Mouse (Mus musculus) midbrain, embryonic 12.5 days (tissue): Measurements from ENCODE around the gene Gria1. TPM values are rescaled to one million over a fixed set of nuclear protein-coding genes. Genes with fewer than 3 reads are reported as not detected.

ENCODE experiments used
- ATAC-seq: fragments of 200-750 bp; cut with Nextera tagmentation; 2 replicates; pipeline ENCODE4 v1.8.0; 2017; ENCODE audit warnings: low read depth, moderate TSS enrichment, moderate library complexity; ENCODE audit not compliant: low FRiP score
- H3K27ac ChIP-seq: fragments of 300-500 bp; sonication (generic); replicated peaks from 2 replicates; pipeline ENCODE4 v1.5.1; 2016; ENCODE audit warnings: mild to moderate bottlenecking
- H3K27me3 ChIP-seq: fragments of 300-500 bp; sonication (generic); 2 replicates; pipeline ENCODE4 v1.6.1; 2016; ENCODE audit warnings: mild to moderate bottlenecking
- H3K36me3 ChIP-seq: fragments of 300-500 bp; sonication (generic); 2 replicates; pipeline ENCODE4 v1.6.1; 2016
- H3K4me1 ChIP-seq: fragments of 300-500 bp; sonication (generic); 2 replicates; pipeline ENCODE4 v1.6.1; 2016
- H3K4me2 ChIP-seq: fragments of 300-500 bp; sonication (generic); replicated peaks from 2 replicates; pipeline ENCODE4 v1.6.1; 2016; ENCODE audit warnings: mild to moderate bottlenecking, moderate library complexity
- H3K4me3 ChIP-seq: fragments of 300-500 bp; sonication (generic); 2 replicates; pipeline ENCODE4 v1.5.1; 2016; ENCODE audit warnings: mild to moderate bottlenecking
- H3K9ac ChIP-seq: fragments of 300-500 bp; sonication (generic); replicated peaks from 2 replicates; pipeline ENCODE4 v1.6.1; 2016; ENCODE audit warnings: mild to moderate bottlenecking, moderate library complexity
- H3K9me3 ChIP-seq: fragments of 300-500 bp; sonication (generic); 2 replicates; pipeline ENCODE4 v1.6.1; 2016; ENCODE audit warnings: mild to moderate bottlenecking
- WGBS: fragments of 180-500 bp; shearing (Covaris S2); methylation state at CpG from one replicate; pipeline ENCODE4 v1.1.7; 2016; 5-methylcytosine and 5-hydroxymethylcytosine counted together
- polyA plus RNA-seq: library from polyadenylated mRNA; unstranded; fragments of >200 nt; fragmentation: Nextera tagmentation; extraction: Ambion mirVana; gene quantifications from 2 replicates; pipeline ENCODE4 v1.2.1, GENCODE M21; 2016

Gria1 gene
- polyA plus RNA-seq, 1 experiment from 2014 or later, result 8.3 TPM

DNA sequence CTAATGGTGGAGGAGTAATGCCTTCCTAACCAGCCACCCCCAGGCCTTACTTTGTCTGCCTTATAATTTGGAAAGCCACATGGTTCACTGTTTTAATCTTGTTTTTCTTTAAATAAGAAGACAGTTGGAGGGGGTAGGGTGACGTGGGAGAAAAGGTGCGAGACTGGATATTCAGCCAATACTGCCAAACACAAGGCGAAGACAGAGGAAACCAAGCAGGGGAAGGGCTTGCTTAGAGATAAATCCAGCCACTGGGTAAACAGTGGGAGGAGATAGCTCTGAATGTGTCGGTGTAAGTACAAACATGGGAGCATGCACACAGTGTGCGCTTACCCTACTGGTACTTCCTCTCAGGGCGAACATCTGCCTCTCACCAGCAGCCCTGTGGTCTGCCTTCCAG, 233.4 kb downstream of the Gria1 start:
- Histone ChIP-seq H3K36me3 (no peaks in the 10 kb centered on the region), H3K4me3 (no peak overlapping the region), H3K27me3 (no peaks in the 10 kb centered on the region), H3K9me3 (no peaks in the 10 kb centered on the region), H3K27ac (no peak overlapping the region), H3K9ac (no peak overlapping the region), H3K4me2 (no peak overlapping the region), H3K4me1 (peaks cover 5% of the 10 kb centered on the region; the same call in 1 of the 2 replicates)
- no peak for ATAC-seq
- 83% methylated on average over 6 of the region's 6 CpGs for WGBS

DNA sequence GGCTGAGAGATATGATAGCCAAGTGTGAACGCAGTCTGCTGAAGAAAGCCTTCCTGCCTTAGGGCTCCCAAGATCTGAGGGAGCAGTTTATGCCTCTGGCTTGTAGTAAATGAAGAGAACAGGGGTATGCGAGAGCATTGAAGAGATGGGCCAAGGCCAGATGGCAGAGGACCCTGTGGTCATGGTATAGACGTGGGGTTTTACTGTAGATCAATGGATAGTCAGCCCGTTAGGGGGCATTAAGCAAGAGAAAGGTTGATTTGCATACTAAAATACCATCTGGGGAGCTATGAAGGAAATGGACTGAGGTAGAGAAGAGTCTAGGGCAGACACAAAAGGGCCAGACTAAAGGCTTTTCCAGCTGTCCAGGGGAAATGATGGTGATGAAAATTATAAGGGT, 237.7 kb downstream of the Gria1 start:
- no peaks in the 10 kb centered on the region for H3K27me3 ChIP-seq
- no peak overlapping the region for H3K4me3 ChIP-seq
- no peak overlapping the region for H3K9ac ChIP-seq
- H3K9me3 ChIP-seq, result no peaks in the 10 kb centered on the region
- ATAC-seq, result no peak
- no peaks in the 10 kb centered on the region for H3K36me3 ChIP-seq
- no peak overlapping the region for H3K4me2 ChIP-seq
- 74% methylated on average over 4 of the region's 4 CpGs for WGBS
- H3K27ac ChIP-seq, result no peak overlapping the region
- no peaks in the 10 kb centered on the region for H3K4me1 ChIP-seq

GRCm38 (mm10) chr11:57250129-57250528, 238.9 kb downstream of the Gria1 start:
- no peak for ATAC-seq
- H3K36me3 ChIP-seq, result no peaks in the 10 kb centered on the region
- WGBS, result 81% methylated on average over 7 of the region's 7 CpGs
- H3K9ac ChIP-seq, result no peak overlapping the region
- no peaks in the 10 kb centered on the region for H3K4me1 ChIP-seq
- no peak overlapping the region for H3K27ac ChIP-seq
- H3K4me3 ChIP-seq, result no peak overlapping the region
- no peak overlapping the region for H3K4me2 ChIP-seq
- H3K27me3 ChIP-seq, result no peaks in the 10 kb centered on the region
- H3K9me3 ChIP-seq, result no peaks in the 10 kb centered on the region

GRCm38 (mm10) chr11:57271687-57272086, 260.5 kb downstream of the Gria1 start:
- Histone ChIP-seq H3K9me3 (no peaks in the 10 kb centered on the region), H3K27me3 (no peaks in the 10 kb centered on the region), H3K4me3 (no peak overlapping the region), H3K27ac (no peak overlapping the region), H3K4me1 (no peaks in the 10 kb centered on the region), H3K9ac (no peak overlapping the region), H3K4me2 (no peak overlapping the region), H3K36me3 (no peaks in the 10 kb centered on the region)
- ATAC-seq, result no peak
- WGBS, result 93% methylated on average over 8 of the region's 8 CpGs

DNA sequence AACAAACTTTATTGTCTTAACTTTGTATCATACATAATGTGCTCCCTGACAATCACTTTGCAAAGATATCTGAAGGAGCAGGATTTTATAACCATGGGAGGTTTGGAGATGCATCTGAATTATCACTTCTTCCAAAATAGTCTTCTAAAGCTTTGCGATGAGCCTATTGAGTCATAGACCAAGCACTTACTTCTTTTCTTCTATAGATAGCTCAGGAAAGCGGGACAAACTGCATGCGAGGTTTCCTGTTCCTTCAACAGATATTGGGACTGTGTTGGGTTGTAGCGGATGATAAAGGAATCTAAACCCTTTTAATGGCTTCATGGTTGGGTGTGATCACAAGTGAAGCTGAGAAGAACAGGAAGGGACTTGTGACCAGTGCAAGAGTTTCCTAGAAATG, 263.5 kb downstream of the Gria1 start:
- ATAC-seq, result no peak

DNA sequence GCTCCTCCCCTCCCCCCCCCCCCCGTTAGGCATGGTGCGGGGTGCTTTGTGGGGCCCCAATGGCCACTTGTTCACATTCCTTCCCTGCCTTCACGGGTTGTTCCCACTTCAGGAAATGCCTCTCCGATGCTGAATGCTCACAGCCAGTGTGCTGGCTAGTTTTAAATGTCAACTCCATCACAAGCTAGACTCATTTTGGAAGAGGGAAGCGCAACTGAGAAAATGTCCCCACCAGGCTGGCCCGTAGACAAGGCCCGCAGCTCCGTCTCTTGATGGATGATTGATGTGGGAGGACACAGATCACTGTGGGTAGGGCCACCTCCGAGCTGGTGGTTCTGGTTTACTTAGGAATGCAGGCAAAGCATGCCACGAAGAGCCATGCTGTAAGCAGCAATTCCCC, 266.9 kb downstream of the Gria1 start:
- WGBS, result 73% methylated on average over 10 of the region's 10 CpGs

More for the DNA sequence above, 263.5 kb downstream of the Gria1 start:
- Histone ChIP-seq H3K27me3 (no peaks in the 10 kb centered on the region), H3K36me3 (no peaks in the 10 kb centered on the region), H3K9me3 (no peaks in the 10 kb centered on the region), H3K9ac (no peak overlapping the region), H3K4me1 (no peaks in the 10 kb centered on the region), H3K27ac (no peak overlapping the region), H3K4me3 (no peak overlapping the region), H3K4me2 (no peak overlapping the region)
- 96% methylated on average over 4 of the region's 4 CpGs for WGBS

GRCm38 (mm10) chr11:57286119-57286518, 274.9 kb downstream of the Gria1 start:
- ATAC-seq, result no peak
- Histone ChIP-seq H3K36me3 (no peaks in the 10 kb centered on the region), H3K4me1 (no peaks in the 10 kb centered on the region; the same call in 1 of the 2 replicates), H3K4me2 (no peak overlapping the region), H3K9me3 (no peaks in the 10 kb centered on the region), H3K27ac (no peak overlapping the region), H3K27me3 (no peaks in the 10 kb centered on the region), H3K4me3 (no peak overlapping the region), H3K9ac (no peak overlapping the region)
- WGBS, result 81% methylated on average over 2 of the region's 2 CpGs

More for the DNA sequence above, 266.9 kb downstream of the Gria1 start:
- Histone ChIP-seq H3K4me3 (no peak overlapping the region), H3K4me1 (no peaks in the 10 kb centered on the region; the same call in 1 of the 2 replicates), H3K36me3 (no peaks in the 10 kb centered on the region), H3K9ac (no peak overlapping the region), H3K9me3 (no peaks in the 10 kb centered on the region), H3K27ac (no peak overlapping the region), H3K27me3 (no peaks in the 10 kb centered on the region), H3K4me2 (no peak overlapping the region)
- ATAC-seq, result no peak

DNA sequence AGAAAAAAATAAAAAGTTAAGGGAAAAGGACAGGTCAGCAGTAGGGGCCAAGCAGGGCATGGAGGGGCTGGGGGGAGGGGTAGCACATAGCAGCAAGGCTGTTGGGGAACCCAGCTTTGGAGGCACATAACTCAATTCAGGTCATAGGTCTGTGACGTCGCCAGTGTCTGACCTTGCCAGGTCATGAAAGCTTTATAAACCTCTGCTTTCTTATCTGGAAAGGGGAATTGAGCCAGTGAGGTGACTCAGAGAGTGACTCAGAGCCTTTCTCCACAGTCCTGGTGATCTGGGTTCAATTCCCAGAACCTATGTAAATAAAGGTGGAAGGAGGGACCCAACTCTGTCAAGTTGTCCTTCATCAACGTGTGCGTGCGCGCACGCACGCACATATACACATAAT, 286.2 kb downstream of the Gria1 start:
- Histone ChIP-seq H3K4me2 (no peak overlapping the region), H3K4me3 (no peak overlapping the region), H3K4me1 (peaks cover 15% of the 10 kb centered on the region), H3K9me3 (no peaks in the 10 kb centered on the region), H3K27ac (peak overlapping the region; percentile 75), H3K27me3 (no peaks in the 10 kb centered on the region), H3K36me3 (no peaks in the 10 kb centered on the region), H3K9ac (no peak overlapping the region)
- WGBS, result 95% methylated on average over 8 of the region's 8 CpGs
- ATAC-seq, result no peak

DNA sequence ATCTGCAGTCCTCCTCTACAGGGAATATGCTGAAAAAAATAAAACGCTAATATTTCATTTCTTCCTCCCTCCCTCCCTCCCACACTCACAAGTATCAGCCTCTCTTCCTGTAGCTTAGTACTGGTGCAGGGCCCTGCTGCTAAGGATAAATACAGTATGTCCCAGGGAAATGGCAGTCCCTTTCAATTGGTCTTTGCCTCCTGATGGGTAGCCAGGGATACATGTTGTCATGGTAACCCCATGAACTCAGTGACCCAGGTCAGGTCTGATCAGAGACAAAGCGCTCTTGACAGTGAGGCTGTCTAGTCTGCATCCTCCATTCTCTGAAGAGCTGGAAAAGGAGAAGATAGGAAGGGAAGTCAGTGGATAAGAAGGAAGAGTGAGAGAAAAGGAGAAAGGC, 287.1 kb downstream of the Gria1 start:
- H3K4me2 ChIP-seq, result no peak overlapping the region
- H3K36me3 ChIP-seq, result no peaks in the 10 kb centered on the region
- no peak overlapping the region for H3K4me3 ChIP-seq
- 23% methylated on average over 2 of the region's 2 CpGs for WGBS
- H3K9ac ChIP-seq, result no peak overlapping the region
- peak; percentile 92 for ATAC-seq
- H3K27me3 ChIP-seq, result no peaks in the 10 kb centered on the region
- peaks cover 15% of the 10 kb centered on the region for H3K4me1 ChIP-seq
- H3K9me3 ChIP-seq, result no peaks in the 10 kb centered on the region
- H3K27ac ChIP-seq, result peak overlapping the region; percentile 75

DNA sequence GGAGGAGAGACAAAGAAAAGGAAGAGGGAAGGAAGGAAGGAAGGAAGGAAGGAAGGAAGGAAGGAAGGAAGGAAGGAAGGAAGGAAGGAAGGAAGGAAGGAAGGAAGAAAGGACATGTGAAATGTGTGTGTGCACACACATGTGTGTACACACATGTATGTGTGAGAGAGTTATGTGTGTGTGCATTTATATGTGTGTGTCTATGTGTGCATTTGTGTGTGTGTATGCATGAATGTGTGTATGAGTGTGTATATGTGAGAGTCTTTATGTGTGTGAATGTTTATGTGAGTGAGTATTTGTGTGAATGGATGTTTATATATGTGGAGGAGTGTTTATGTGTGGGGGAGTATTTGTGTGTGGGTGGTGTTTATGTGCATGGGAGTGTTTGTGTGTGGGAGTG, 287.5 kb downstream of the Gria1 start:
- Histone ChIP-seq H3K27me3 (no peaks in the 10 kb centered on the region), H3K9me3 (no peaks in the 10 kb centered on the region), H3K36me3 (no peaks in the 10 kb centered on the region), H3K4me1 (peaks cover 15% of the 10 kb centered on the region), H3K27ac (peak overlapping the region; percentile 75), H3K4me2 (no peak overlapping the region), H3K9ac (no peak overlapping the region), H3K4me3 (no peak overlapping the region)
- ATAC-seq, result no peak

DNA sequence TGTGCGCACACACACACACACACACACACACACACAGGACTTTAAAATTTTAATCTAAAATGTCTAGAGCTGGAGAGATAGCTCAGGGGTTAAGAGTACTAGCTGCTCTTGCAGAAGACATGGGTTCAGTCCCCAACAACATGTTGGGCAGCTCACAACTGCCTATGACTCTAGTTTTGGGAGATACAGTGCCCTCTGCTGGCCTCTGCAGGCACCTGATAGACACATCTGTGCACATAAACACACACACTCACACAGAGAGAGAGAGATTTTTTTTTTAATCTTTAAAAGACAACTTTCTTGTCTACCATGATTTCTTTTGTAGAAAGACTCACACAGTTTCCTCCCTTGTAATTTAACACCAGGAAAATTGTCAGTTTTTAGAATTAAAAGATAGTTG, 292.4 kb downstream of the Gria1 start:
- no peak overlapping the region for H3K4me3 ChIP-seq
- H3K27ac ChIP-seq, result no peak overlapping the region
- no peaks in the 10 kb centered on the region for H3K27me3 ChIP-seq
- H3K9ac ChIP-seq, result no peak overlapping the region
- peaks cover 3% of the 10 kb centered on the region; the same call in 1 of the 2 replicates for H3K4me1 ChIP-seq
- H3K4me2 ChIP-seq, result no peak overlapping the region
- H3K9me3 ChIP-seq, result no peaks in the 10 kb centered on the region
- ATAC-seq, result no peak
- H3K36me3 ChIP-seq, result no peaks in the 10 kb centered on the region
- 94% methylated on average over 1 of the region's 1 CpGs for WGBS

DNA sequence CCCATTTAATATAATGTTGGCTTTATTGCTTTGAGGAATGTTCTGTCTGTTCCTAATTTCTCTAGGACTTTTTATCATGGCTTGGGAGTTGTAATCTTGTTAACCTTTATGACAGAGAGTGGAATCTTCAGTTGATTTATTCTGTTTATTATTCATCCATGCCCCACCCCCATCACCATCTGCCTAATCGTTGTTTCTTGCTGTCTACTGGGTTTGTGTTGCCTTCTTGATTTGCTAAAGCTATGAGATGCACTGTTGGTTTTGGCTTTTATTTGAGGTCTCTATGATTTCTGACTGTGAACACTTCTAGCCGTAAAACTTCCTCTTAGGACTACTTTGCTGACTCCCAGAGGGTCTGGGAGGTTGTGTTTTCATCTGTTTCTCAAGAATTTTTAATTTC, 294.9 kb downstream of the Gria1 start:
- Histone ChIP-seq H3K9me3 (no peaks in the 10 kb centered on the region), H3K27me3 (no peaks in the 10 kb centered on the region), H3K4me2 (no peak overlapping the region), H3K4me3 (no peak overlapping the region), H3K4me1 (no peaks in the 10 kb centered on the region), H3K36me3 (no peaks in the 10 kb centered on the region), H3K27ac (no peak overlapping the region), H3K9ac (no peak overlapping the region)
- 83% methylated on average over 2 of the region's 2 CpGs for WGBS
- ATAC-seq, result no peak

DNA sequence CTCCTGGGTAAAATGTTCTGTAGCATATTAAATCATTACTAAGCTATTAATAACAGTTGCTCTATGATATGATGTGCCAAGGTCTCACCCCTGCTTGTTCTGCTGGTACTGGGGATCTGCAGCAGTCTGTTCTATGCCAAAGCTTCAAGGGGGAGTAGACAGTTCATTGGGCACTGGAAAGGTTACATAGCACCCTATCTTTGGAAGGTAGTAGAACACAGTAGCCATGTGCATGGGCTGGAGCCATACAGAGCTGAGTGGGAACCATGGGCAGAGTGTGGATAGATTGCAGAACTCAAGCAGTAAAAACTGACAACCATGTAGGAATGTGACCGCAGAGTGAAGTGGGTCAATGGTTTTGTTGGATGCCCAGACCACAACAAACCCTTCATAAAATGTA, 295.7 kb downstream of the Gria1 start:
- no peak overlapping the region for H3K9ac ChIP-seq
- ATAC-seq, result no peak
- H3K27me3 ChIP-seq, result no peaks in the 10 kb centered on the region
- H3K9me3 ChIP-seq, result no peaks in the 10 kb centered on the region
- H3K36me3 ChIP-seq, result no peaks in the 10 kb centered on the region
- no peak overlapping the region for H3K4me2 ChIP-seq
- no peak overlapping the region for H3K4me3 ChIP-seq
- no peak overlapping the region for H3K27ac ChIP-seq
- 90% methylated on average over 1 of the region's 1 CpGs for WGBS
- no peaks in the 10 kb centered on the region for H3K4me1 ChIP-seq
